Mouse (Mus musculus) embryonic fibroblast, embryonic 13.5 days (primary cell): ENCODE data around the gene Myh3. TPM values are rescaled to one million over a fixed set of nuclear protein-coding genes. Genes with fewer than 3 reads are reported as not detected.

Experiments
- H3K27ac ChIP-seq: 2 replicates; pipeline ENCODE4 v1.5.1; 2012; ENCODE audit warnings: low read length, control low read depth, inconsistent platforms; ENCODE audit not compliant: insufficient read depth
- H3K4me1 ChIP-seq: 2 replicates; pipeline ENCODE4 v1.6.1; 2011; ENCODE audit warnings: low read length; ENCODE audit not compliant: control insufficient read depth, insufficient read depth
- H3K4me3 ChIP-seq: 2 replicates; pipeline ENCODE4 v1.5.1; 2011; ENCODE audit warnings: mild to moderate bottlenecking, control low read depth, low read length; ENCODE audit not compliant: insufficient read depth
- CTCF ChIP-seq: IDR thresholded peaks from 2 replicates; pipeline ENCODE4 v1.5.1; 2011; ENCODE audit warnings: mild to moderate bottlenecking, control low read depth, low read length, moderate library complexity, borderline replicate concordance; ENCODE audit not compliant: insufficient read depth
- POLR2A ChIP-seq: IDR thresholded peaks from 2 replicates; pipeline ENCODE4 v1.6.1; 2011; ENCODE audit warnings: low read depth, mild to moderate bottlenecking, control low read depth, low read length, moderate library complexity
- polyA plus RNA-seq: library from polyadenylated mRNA; stranded (reverse); fragments of >200 nt; gene quantifications from 2 replicates; pipeline ENCODE4 v1.2.4, GENCODE M21; 2011; ENCODE audit warnings: low read depth; ENCODE audit not compliant: missing spikeins, insufficient read length

Myh3 gene
- polyA plus RNA-seq, 1 experiment, result not detected

- H3K27ac ChIP-seq, result no peak overlapping the region
- TF ChIP-seq CTCF, result no peak
- TF ChIP-seq POLR2A, result no peak
- no peaks in the 10 kb centered on the region for H3K4me1 ChIP-seq
- no peak overlapping the region for H3K4me3 ChIP-seq
Observed at GRCm38 (mm10) chr11:67139556-67139955, 61.5 kb downstream of the Myh3 start.

- TF ChIP-seq CTCF (no peak), POLR2A (no peak)
- H3K4me1 ChIP-seq, result no peaks in the 10 kb centered on the region
- H3K27ac ChIP-seq, result no peak overlapping the region
- H3K4me3 ChIP-seq, result no peak overlapping the region
Observed at GRCm38 (mm10) chr11:67140175-67140574, 62.1 kb downstream of the Myh3 start.

GRCm38 (mm10) chr11:67141031-67141430 is 62.9 kb downstream of the Myh3 start:
- Histone ChIP-seq H3K4me3 (no peak overlapping the region), H3K27ac (no peak overlapping the region), H3K4me1 (no peaks in the 10 kb centered on the region)
- TF ChIP-seq POLR2A (no peak), CTCF (no peak)

GRCm38 (mm10) chr11:67142047-67142446 is 63.9 kb downstream of the Myh3 start:
- H3K4me3 ChIP-seq, result no peak overlapping the region
- H3K27ac ChIP-seq, result no peak overlapping the region
- no peak for TF ChIP-seq CTCF
- no peak for TF ChIP-seq POLR2A
- no peaks in the 10 kb centered on the region for H3K4me1 ChIP-seq

- Histone ChIP-seq H3K4me1 (no peaks in the 10 kb centered on the region), H3K27ac (no peak overlapping the region), H3K4me3 (no peak overlapping the region)
- no peak for TF ChIP-seq CTCF
- no peak for TF ChIP-seq POLR2A
Observed at GRCm38 (mm10) chr11:67143065-67143464, 65.0 kb downstream of the Myh3 start.

- Histone ChIP-seq H3K4me1 (no peaks in the 10 kb centered on the region), H3K27ac (no peak overlapping the region), H3K4me3 (no peak overlapping the region)
- TF ChIP-seq POLR2A (no peak), CTCF (no peak)
Observed at GRCm38 (mm10) chr11:67143863-67144498, 65.9 kb downstream of the Myh3 start.

- TF ChIP-seq CTCF, result no peak
- no peak for TF ChIP-seq POLR2A
Observed at GRCm38 (mm10) chr11:67144559-67145265, 66.6 kb downstream of the Myh3 start.

GRCm38 (mm10) chr11:67145482-67146408 is 67.6 kb downstream of the Myh3 start:
- Histone ChIP-seq H3K4me1 (no peaks in the 10 kb centered on the region), H3K4me3 (no peak overlapping the region)
- no peak for TF ChIP-seq POLR2A
- no peak for TF ChIP-seq CTCF

More at GRCm38 (mm10) chr11:67144559-67145265, 66.6 kb downstream of the Myh3 start:
- H3K4me3 ChIP-seq, result no peak overlapping the region
- H3K27ac ChIP-seq, result no peak overlapping the region
- H3K4me1 ChIP-seq, result no peaks in the 10 kb centered on the region

GRCm38 (mm10) chr11:67146409-67147282 is 68.5 kb downstream of the Myh3 start:
- no peak for TF ChIP-seq CTCF
- no peak for TF ChIP-seq POLR2A
- Histone ChIP-seq H3K4me3 (no peak overlapping the region), H3K27ac (no peak overlapping the region), H3K4me1 (no peaks in the 10 kb centered on the region)

More at GRCm38 (mm10) chr11:67145482-67146408, 67.6 kb downstream of the Myh3 start:
- no peak overlapping the region for H3K27ac ChIP-seq
